Mouse (Mus musculus) telencephalon, adult 2 months (tissue): ENCODE data around the gene Gm49337.

Source experiments
- DNase-seq: peaks from one replicate; pipeline ENCODE4 v3.0.0-alpha.2; 2011; ENCODE audit warnings: low read depth, low spot score

Gm49337 gene

DNA sequence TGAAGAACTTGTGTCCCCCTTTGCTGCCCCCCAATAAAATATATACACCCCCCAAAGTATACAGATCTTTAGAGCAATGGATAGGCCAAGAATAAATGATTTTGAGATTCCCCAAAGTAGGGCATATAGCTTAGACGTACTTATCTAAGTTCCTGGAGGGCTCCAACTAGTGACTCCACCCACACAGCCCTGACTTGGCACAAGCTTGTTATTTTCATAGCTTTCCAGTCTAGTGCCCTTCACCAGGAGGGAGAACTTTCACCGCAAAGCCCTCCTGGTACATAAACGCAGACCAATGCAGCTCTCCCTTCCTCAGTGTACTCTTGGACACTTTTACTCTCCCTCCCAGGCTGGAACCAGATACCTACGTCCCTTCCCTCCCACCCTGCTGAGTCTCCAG lies 11.0 kb upstream of the Gm49337 start:
- no peak for DNase-seq

DNA sequence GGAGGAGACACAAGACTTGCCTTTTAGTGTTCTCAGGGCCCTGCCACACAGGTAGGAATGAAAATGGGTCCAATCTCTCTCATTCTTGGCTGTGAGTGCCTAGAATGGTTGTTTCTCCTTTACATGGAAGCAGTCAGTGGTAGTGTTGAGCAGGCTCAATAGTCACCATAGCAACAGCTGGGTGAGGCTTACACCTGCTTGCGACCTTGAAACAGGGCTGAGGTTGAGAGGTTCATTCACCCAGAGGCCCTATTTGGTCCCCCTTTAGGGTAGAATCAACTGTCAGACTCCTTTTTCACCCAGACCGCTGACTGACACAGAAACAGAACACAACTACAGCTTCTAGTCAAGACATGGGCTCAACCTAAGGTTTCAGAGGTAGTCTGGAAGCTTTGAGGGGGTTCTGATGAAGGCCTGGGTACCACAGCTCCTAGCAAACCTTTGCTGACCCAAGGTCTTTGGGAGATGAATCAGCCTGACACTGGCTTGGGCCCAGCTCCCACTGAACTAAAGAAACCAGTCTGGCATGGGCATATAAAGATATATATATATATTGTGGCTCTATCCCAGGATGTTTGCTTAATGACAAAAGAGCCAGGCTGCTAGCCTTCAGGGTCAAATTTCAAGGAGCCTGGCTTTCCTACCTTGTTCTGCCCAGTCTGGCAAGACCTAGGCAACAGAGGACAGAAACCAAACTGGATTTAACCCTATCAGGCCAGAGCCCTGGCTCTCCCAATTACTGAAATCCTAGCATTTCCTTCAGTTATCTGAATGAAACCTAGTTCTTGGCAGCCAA lies 8.2 kb upstream of the Gm49337 start:
- no peak for DNase-seq

DNA sequence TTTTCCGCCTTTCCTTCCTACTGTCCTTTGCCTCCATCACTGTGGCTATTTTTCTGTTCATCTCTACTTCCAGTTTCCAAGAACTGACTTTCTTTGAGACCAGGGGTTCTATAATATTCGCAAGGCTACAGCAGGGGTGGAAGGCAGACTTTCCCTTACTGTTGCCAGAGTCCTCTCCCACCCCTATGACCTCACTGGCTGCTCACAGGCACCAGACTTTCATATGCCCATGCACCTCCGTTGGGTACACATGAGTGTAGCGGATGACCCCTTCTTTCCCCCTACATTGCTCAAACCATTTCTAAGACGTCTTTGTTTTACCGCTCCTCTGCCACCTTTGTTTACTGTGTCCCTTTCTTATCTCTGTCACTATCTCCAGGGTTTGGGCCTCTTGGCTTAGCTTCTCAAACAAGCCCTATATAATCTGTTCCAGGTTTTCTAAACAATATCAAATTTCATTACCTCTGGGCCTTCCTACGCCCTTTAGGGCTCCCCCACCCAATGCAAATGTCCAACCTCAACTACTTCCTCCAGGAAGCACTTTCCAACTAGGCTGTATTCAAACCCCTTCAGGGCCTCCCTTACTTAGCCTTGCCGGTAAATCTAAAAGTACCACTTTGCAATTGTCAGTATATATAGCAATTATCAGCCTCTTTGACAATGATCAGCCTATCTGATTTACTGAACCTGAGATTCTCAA lies 7.3 kb upstream of the Gm49337 start:
- DNase-seq = no peak

DNA sequence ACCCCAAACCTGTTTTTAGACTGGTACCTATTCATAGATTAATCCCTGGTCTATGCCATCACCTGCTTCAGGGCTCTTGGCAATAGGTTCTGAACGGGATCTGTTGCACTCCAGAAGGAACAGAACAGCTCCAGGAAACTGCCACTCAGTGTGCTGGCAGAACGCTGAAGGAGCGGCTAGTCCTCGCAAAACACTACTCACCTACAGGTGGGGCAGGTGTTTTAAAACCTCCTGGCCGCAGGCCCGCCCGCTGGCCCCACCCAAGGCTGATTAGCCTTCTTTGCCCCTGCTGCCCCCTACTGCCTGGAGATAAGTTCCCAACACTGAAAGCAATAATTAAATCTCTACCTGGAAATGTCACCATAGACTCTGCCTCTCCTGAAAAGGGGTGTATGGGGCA lies 5.8 kb upstream of the Gm49337 start, which contains the start of gene Tspan1:
Gene Tspan1, minus strand, starts transcription at position 198 of the 400 bp plus-strand sequence.
- DNase-seq = no peak

DNA sequence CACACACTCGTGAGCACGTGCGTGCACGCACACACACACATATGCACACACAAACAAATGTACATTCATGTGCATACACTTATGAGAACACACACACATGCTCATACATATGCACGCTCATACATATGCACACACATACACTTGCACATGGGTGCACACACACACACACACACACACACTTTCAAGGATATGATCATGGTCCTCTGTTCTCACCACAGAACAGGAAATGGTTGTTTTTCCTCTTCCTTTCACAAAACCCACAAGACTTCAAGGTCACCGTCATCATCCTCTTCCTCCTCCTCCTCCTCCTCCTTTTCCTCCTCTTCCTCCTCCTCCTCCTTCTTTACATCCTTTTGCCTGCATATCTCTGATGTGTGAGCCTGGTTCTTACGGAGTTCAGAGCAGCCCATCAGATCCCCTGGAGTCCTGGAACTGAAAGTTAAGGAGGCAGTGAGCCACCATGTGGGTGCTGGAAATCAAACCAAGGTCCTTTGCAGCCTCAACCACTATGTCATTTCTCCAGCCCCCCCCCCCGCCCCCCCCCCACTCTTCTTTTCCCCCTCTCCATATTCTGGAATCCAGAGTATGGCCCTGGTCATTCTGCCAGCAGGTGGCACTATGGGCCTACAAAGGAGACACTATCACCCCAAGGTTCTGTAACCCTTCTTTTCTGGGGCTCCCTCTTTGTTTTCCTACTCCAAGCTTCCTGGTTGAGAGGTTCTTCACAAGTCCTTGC lies 4.4 kb upstream of the Gm49337 start:
- no peak for DNase-seq

DNA sequence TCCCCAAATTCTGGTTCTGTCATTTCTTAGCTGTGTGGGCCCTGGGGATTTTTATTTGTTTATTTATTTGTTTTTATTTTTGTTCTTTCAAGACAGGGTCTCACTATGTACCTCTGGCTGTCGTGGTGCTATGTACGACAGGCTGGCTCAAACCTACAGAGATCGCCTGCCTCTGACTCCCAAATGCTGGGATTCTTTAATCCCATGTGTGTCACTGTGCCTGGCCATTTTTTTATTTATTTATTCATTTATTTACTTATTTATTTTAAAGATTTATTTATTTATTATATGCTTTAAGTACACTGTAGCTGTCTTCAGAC lies 3.9 kb upstream of the Gm49337 start:
- no peak for DNase-seq

DNA sequence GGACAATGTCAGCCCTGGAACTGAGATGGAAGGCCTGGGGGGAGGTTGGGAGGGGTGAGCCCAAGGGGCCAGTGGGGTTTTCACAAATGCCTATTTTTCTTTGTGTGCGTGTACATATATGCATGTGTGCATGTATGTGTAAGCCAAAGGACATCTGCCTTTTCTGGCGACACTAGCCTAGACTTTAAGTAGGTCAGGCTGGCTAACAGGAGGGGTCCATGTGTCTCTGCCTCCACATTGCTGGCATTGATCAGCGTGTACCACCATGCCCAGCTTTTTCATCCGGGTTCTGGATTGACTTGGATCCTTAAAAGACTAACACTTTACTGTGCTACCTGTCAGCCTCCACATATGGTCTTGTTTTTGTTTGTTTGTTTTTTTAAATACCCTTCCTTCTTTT lies 568 bp downstream of the Gm49337 start:
- no peak for DNase-seq

DNA sequence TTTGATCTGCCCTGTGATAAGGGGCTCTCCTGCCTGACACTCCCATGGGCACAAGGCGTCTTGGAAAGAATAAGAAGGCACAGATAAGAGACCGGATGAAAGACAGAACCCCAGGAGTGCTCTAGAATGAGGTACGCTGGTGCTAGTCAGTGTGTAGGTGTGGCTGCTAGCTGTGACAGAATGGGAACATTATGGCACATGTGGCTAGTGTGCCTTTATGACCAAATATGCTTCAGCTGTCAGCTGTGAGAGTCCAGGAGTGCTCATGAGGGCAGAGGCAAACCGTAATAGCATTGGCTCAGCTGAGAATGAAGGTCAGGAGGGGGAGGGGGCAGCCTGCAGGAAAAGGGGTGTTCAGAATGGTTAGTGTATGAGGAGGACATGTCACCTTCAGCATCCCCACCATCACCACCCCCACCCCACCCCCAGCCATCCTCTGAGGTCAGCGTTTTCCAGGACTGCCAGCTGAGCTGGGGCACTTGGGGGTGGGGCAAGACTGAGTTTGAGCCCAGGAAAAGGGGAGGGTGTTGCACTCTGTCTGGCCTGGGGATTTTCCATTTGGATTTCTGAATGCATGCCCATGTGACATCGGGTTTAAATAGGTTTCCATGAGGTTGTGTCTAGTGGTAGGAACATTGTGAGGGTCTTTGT lies 1.4 kb downstream of the Gm49337 start:
- no peak for DNase-seq

DNA sequence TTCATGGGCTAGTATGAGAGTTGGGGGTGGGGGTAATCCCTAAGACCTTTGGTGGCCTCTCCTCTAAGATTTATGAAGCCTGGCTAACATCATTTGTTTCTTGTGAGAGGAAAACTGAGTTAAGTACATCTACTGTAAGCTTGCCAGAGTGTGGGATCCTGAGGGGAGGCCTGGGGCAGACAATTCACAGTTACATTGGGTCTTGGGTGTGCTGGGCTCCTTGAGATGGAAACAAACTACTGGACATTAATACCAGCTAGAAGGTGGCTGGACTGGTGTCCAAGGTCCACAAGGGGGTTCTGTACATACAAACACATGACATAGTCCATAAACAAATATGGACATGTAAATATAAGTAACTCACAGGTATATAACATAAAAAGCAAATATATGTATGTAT lies 2.0 kb downstream of the Gm49337 start:
- DNase-seq = no peak

DNA sequence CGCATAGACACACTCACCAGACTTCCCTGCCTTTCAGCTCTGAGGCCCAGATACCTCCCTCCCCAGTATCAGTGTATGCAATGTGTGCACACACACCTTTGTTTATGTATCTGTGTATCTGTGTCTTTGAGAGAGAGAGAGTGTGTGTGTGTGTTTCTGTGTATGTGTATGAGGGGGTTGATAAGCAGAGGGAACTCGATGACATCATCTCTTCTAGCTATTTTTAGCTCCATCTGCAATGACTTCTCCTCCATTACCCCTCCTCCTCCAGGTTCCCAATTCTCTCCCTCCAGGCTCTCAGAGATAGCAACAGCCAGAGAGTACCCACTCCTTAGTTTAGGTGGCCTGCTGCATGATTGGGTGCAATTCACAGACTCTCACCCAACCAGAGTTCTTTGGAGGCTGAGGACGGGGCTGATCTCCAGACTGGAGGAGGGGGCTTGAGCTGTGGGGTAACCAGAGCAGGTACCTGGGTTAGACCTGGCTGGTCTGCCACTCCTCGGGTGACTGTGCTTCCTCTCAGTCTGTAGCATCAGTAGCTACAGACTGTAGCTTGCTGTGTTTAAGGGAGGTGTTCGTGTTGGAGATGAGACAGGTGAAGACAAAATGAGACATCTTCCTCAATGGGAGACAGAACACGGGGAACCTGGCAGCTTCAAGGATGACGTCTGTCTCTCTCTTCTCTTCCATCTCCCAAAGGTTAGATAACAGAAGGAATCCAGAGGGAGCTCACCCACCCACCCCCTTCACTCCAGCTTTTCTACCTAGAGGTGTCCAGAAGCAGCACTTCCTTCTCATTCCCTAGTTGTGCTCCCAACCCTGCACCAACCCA lies 2.7 kb downstream of the Gm49337 start:
- DNase-seq = peak; percentile 92

DNA sequence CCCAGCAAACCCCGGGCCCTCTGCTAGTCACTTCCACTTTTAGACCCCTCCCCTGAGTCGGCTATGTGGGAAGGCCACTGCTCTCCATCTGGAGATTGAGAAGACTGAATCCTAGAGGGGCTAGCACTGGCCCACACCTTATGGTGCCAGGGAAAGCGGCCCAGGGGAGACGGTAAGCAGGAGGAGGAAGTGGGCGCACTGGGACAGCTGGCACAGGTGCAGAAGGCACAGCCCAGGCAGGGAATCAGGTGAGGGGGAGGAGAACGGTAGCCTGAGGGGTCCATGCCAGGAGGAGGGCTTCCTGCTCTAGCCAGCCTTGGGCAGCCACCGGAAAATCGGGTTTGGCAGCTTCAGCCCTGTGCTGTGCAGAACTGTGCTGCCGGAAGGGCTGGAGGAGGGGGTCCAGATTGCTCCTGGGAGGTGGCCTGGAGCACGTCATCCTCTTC lies 3.4 kb downstream of the Gm49337 start:
- no peak for DNase-seq

DNA sequence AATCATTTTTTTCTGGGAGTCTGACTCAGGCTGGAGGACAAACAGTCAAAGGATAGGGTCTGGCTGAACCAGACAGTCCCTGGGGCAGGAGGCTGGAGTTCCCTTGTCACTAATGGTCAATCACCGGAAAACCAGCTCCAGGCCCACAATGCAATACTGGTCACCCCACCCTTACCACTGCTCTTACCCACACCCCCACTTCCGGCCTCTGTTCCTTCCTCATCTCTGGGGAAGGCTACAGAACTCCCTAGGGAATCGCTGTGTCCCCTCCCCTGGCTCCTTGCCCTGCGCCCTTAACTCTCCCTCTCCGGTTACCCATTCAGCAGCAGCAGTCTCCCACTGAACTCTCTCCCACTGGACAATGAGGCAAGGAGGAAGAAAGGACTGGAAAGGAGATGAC lies 4.0 kb downstream of the Gm49337 start:
- DNase-seq = no peak

DNA sequence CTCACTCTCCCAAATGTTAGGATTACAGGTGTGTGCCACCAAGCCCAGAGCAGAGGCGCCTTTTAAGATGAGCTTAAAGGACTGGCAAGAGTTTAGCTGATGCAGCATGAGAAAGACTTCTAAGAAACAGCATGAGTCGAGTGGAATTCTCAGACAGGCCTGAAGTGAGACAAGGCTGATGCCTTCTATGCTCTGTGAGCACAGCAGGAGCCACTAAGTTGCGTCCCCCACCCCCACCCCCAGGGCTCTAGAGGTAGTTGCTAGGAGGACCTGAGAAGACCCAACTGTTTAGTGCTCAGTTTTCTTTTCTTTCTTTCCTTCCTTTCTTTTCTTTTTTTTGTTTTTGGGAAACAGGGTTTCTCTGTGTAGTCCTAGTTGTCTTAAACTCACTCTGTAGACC lies 8.9 kb downstream of the Gm49337 start:
- no peak for DNase-seq

DNA sequence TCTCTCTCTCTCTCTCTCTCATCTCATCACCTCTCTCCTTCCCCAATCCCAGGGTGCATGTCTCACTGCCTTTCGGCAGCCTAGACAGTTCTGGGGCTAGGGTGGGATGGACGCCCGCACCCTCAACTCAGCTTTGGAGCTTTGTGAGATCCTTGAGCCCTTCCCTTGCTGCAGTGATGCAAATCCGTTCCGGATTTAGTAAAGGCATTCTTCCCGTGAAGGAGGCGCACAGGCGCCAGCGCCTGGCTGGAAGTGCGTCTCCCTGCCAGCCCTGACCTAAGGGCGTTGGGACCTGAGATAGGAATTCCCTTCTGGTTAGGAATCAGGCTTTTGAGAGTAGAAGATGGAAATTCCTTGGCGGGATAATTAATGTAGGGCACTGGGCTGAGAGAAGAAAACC lies 9.6 kb downstream of the Gm49337 start:
- DNase-seq = no peak

DNA sequence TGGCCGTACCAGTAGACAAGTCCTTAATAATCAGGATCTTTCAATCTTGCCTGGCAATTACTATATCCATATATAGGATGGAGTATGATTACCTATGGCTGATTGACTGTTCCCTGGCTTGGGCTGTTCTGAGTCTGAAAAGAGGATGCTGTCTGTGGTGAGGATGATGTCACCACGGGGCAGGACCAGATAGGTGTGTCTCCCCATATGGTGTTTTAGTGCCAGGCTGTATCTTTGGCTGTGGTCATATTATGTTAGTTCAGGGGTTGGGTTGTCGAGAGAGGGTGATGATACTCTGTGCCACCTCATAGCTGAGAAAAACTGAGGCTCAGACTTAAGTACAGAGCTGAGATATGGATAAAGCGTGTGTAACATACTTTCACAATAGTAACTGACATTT lies 11.9 kb downstream of the Gm49337 start:
- DNase-seq = no peak

DNA sequence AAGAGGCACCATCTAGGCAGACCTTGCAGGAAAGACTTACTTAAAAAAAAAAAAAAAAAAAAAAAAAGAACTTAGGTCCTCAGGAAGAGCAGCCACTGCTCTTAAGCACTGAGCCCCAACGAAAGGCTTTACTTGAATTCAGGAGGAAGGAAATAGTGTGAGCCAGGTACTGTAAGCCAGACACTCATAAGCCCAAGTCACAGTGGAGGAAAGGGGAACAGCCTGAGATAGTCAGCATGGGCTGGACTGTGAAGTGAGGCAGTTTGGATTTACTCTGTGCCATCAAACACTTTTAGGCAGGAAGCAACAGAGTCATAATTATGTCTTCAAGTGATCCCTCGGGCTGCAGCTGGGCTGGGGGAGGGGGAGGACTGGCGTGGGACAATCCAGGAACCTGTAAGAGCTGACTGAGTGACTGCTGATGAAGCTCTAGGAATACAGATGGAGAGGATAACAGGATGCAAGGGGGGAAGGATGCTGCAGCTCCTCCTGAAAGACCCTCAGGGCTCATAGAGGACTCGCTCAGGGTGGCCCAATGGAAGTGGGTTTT lies 19.2 kb downstream of the Gm49337 start:
- DNase-seq = no peak

DNA sequence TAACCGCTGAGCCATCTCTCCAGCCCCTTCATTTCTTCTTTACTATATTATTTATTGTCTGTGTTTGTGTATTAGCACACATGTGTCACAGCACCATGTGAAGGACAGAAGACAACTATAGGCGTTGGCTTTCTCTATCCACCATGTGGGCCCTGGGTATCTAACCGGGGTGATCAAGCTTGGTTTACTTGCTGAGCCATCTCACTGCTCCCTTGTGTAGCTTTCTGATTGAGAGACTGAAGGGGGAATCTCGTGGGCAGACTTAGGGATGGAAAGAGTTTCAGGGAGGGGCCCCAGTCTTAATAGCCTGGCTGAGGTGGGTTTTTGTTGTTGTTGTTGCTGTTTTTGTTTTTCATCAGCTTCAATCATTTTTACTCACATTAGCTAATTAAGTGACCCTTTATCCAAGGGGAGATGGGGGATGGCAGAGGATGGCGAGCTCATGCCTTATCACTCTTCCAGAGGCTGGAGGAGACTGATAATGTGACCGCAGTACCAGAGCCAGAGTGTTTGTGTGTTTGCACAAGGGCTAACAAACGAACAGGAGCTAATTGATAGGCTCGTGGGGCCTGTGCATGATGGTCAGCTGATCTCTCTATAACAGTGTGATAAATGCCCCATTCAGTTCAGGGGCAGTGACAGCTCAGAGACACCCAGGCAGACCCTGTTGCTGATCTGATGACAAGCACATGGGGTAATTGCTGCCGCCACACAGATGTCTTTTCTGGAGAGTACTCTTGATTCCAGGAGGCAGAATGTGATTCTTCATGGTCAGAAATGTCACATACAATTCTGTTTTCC lies 20.6 kb downstream of the Gm49337 start:
- no peak for DNase-seq

DNA sequence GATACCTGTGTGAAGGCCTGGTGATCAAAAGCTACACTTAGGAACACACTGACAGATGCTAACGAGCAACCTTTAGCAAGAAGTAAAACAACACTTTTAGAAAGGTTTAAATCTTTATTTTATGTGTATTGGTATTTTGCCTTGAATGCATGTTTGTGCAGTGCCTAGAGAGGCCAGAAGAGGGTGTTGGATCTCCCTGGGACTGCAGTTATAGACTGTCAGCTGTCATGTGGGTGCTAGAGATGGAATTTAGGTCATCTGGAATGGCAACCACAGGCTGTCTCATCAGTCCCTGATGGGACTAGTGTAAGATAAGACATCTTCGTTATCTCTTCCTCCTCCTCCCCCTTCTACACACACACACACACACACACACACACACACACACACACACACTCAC lies 25.2 kb downstream of the Gm49337 start:
- DNase-seq = no peak

DNA sequence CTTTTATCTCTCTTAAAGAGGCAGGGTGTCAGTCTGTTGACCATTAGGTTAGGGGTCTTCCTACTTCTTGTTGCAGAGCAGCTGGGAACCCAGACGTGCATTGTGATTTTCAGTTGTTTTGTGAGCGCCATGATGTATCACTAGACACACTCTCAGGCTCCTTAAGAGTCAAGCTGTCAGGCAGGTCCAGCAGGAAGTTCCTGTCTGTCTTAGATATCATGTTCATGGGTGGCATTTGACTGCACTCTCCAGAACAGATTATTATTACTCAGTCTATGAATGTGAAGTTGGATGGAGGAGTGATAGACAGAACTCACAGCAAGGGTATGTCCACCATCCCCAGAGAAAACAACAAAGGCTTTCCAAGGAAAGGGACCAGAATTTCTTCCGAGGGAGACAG lies 31.2 kb downstream of the Gm49337 start:
- DNase-seq = no peak

DNA sequence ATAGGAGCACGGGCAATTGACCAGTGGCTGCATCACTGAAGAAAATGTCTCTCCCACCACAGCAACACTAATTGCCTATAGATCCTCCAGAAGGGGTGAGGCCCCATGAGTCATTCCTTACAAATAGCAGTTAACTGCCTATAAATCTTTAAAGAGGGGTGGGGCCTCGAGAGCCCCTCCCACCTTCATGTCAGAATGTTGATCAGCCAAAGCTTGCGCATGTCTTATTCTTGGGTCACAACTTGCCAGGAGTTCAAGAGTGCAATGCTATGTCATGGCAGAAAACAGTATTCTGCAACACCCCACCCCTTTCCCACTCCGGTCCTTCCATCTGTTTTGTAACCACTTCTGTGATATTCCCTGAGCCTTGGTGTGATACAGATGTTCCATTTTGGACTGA lies 33.3 kb downstream of the Gm49337 start:
- no peak for DNase-seq
